Mouse (Mus musculus) cerebellum, adult 9-11 months (tissue): Measurements from ENCODE around the gene Bglap.
"Not testable (repeated sequence)": the region's sequence is repeated elsewhere in the genome, so short reads cannot be mapped to it uniquely, and the experiment has no call there.

Source experiments
- DNase-seq: peaks from one replicate; pipeline ENCODE4 v3.0.0; 2022

Gene Bglap

DNA sequence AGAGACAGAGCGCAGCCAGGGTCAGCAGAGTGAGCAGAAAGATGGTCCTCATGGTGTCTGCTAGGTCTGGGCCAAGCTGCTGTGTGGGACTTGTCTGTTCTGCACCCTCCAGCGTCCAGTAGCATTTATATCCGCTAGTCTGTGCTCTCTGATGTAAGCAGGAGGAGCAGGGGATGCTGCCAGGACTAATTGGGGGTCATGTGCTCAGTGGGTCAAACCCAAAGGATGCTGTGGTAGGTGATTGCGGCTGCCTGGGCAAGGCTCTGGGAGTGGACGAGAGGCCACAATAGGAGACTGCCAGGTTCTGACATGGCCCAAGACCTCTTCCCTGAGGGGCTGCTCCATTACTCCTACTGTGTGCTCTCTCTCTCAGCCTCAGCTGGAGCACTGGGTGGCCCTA lies at the start of gene Bglap:
Gene Bglap, minus strand, starts transcription at position 101 of the 400 bp plus-strand sequence.
- DNase-seq: no peak

DNA sequence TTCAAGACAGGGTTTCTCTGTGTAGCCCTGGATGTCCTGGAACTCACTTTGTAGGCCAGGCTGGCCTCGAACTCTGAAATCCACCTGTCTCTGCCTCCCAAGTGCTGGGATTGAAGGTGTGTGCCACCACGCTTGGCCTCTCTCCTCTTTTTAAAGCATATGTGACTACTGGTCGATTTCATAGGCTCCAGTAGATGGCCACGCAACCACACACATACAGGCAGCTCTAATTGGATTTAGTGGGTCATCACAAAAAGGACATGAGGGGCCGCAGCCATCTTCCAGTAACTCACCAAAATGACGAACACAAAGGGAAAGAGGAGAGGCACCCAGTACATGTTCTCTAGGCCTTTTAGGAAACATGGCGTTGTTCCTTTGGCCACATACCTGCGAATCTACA lies 44.4 kb upstream of the Bglap start:
- DNase-seq: not testable (repeated sequence)

GRCm38 (mm10) chr3:88427342-88427905 lies 43.2 kb upstream of the Bglap start:
- DNase-seq: no peak

DNA sequence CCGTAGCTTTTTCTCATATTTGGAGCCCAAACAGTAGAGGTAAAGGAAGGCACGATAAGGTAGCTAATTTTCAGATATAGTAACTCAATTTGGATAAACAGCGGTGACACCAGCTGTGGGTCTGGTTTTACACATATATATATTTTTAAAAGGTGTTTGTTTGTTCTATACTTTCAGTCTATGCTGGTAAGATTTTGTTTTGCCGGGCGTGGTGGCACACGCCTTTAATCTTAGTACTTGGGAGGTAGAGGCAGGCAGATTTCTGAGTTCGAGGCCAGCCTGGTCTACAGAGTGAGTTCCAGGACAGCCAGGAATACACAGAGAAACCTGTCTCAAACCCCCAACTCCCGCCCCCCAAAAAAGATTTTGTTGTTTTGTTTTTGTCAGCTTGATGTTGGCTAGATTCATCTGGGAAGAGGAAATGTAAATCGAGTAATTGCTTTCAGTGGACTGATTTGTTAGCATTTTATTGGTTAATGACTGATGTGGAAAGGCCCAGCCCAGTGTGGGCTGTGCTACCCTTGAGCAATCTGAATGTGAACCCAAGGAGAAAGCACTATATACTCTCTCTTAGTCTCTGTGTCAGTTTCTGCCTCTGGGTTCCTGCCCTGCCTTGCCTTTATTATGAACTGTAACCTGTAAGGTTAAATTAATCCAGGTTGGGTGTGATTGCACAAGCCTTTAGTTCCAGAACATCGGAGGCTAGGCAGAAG lies 41.6 kb upstream of the Bglap start:
- DNase-seq: no peak

DNA sequence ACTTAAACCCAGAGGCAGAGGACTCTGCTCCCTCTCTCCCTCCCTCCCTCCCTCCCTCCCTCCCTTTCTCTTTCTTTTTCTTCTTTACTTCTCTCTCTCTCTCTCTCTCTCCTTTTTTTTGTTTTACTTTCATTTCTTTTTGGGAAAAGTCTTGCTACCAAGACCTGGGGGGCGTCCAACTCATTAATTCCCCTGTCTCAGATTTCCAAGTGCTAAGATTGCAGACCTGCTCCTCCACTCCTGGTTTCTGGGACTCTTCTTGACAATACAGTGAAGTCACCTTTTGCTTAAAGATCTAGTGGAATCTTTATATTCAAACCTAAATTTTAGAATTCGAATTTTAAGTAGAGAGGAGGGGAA lies 41.0 kb upstream of the Bglap start:
- DNase-seq: no peak

DNA sequence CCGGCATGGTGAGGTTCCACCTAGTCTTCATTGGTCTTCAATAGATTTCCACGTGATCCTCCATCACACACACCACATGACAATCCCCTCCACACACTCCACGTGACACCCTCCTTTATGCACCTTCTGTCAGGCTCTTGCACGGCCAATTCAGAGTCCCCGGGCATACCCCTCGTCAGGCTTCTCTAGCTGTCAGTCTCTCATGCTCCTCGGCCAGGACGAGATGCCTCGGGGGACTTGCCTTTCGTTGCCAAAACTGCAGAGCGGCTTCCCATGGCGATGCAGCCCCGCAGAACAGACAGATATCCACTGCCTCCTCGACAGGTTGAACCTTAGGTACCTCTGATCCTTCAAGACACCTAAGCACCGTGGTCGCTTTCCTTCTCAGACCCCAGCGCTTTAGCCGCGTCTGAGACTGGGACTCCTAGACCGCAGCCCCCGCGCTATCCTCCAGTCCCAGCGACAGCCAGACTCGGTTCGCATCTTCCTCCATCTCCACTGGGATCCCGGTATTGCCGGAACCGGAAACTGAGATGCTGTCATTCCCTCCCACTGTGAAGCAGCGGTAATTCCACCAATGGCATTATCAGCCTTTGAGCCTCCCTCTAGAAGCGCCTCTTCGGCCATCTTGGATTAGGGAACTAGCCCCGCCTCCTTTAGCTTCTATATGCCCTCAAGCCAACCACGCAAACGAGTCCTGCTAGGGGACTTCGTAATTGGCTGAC lies 40.5 kb upstream of the Bglap start, which contains the start of gene Slc25a44:
Gene Slc25a44, minus strand, starts transcription at position 535 of the 725 bp plus-strand sequence.
- peak; percentile 98 for DNase-seq

DNA sequence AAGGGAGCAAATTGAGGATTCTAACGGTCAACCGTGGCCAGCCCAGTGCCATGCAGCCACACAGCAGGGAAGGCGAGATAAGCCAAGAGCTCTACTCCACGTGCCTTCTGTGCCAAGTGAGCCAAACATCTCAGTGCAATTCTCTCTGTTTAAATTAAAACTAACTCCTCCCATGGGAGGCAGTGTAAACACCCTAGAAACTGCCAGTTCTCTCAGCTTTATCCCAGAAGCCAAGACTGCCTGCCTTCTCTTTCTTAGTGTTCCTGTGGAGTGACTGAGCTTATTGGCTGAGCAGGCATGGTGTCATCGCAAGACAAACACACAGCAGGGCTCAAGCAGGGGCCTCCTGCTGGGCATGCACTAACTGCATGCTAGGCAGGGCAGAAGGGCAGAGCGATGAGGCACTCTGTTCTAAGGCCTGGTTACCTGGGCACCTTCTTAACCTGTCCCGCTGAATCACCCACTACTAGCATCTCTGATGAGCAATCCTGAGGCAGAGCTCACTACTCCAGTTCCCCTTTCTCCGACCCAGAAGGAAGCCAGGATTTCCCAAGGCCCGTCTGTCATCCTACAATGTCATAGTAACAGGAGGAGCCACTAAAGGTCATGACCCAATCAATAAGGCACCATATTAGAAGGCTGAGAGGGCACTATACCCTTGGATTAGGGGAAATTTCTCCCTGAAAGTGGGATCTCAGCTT lies 37.9 kb upstream of the Bglap start:
- DNase-seq: peak; percentile 70

GRCm38 (mm10) chr3:88420771-88421170 lies 36.5 kb upstream of the Bglap start:
- DNase-seq: no peak

- no peak for DNase-seq
Measured at GRCm38 (mm10) chr3:88418016-88418415, 33.8 kb upstream of the Bglap start.

DNA sequence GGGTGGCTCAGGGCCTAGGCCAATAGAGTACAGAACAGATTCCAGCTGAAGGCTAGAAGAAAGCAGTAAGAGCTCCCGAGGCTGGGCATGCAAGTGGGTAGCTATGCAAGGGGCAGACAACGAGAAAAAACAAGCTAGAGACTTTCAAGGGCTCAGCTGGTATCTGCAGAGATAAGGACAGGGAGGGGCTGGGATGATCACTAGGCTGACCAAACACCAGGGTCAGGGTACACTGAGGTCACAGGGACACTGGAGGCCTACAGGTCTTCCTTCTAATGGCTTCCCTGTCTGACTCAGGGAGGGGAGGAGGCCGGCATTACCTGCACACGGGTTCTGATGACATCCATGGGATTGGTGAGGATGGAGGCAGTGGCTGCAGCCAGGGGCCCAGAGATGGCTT lies 31.4 kb upstream of the Bglap start:
- no peak for DNase-seq

DNA sequence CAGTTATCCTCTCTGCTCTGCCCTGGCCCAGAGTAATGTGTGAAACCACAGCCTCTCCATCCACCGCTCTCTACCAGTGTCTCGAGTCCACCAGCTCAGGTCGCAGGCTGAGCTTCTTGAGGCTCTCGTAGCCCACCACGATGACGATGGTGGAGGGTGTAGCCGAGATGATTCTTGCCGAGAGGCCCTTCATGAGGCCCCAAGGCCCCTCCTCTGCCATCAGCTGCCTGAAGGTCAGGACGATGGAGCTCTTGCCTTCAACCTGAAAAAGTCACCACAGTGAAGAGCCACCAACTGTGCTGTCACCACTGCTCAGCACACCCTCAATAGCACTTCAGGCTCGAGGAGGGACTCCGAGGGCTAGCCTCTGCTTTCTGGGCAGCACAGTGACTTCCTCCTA lies 28.4 kb upstream of the Bglap start:
- no peak for DNase-seq

DNA sequence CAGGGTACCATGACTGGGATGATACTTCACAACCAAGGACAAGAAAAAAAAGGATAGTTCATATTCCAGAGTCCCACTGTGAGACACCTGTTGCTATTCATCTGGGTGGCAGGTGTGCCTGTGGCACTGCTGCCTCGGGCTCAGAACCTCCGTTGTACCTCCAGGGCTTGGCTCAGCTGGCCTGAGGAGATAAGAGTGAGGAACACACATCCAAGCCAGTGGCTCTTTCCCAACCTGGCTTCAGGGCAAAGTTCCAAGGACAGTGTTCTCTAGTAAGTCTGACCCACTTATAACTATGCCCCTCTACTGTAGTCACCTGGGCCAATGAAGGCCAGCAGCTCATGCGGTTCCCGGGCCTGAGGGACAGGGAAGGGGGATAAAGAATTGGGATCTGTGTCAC lies 27.4 kb upstream of the Bglap start:
- DNase-seq: no peak

- peak; percentile 26 for DNase-seq
Measured at GRCm38 (mm10) chr3:88410645-88411031, 26.4 kb upstream of the Bglap start.

- DNase-seq: peak; percentile 89
Measured at GRCm38 (mm10) chr3:88409741-88410644, 25.7 kb upstream of the Bglap start, which contains the start of gene Pmf1. Gene Pmf1 (minus strand): TSS chr3:88410331.

- no peak for DNase-seq
Measured at GRCm38 (mm10) chr3:88408953-88409352, 24.7 kb upstream of the Bglap start.

- no peak for DNase-seq
Measured at GRCm38 (mm10) chr3:88407529-88407928, 23.3 kb upstream of the Bglap start.

DNA sequence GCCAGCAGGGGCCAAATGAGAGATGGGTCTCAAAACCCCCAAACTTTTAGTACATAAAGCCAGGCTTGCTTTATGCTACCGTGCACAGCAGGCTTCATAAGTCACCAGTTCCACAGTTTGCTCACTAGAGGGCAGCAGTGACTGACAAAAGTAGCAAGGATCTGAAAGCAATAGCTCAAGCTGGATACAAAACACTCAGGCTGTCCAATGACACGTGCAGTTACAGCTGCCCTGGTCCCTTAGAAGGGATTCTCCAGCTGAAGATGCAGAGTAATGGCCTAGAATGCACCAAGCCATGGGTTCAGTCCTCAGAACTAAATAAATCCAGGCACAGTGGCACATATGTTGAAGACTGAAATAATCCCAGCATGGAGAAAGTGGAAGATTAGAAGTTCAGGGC lies 22.8 kb upstream of the Bglap start:
- peak; percentile 69 for DNase-seq

- no peak for DNase-seq
Measured at GRCm38 (mm10) chr3:88403522-88404230, 19.4 kb upstream of the Bglap start.

- peak; percentile 90 for DNase-seq
Measured at GRCm38 (mm10) chr3:88398666-88399065, 14.4 kb upstream of the Bglap start.

DNA sequence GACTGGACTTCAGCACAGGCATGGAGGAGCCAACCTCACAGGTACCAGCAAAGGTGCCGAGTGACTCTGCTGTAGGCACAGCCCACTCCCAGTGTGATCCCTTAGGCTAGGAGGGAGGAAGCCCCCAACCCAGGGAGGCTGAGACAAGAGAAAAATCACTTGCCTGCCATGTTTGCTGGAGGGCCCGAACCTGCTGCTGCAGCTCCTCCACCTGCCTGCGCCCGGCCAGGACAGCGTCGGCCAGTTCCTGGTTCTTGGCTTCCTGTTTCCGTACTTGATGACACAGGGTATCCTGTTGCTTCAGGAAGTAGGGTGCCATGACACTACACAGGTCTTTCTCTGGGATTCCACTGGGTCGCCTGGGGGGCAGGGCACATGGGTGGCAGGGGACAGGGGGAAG lies 11.5 kb upstream of the Bglap start:
- no peak for DNase-seq

- DNase-seq: no peak
Measured at GRCm38 (mm10) chr3:88395288-88395687, 11.0 kb upstream of the Bglap start.
